Mouse (Mus musculus): ENCODE data around the gene Col25a1.

Gene Col25a1

GRCm38 (mm10) chr3:130242647-130243296 lies 111.5 kb downstream of the Col25a1 start:
- no peak for DNase-seq (ENCODE audit: low spot score)

- no peak for DNase-seq (ENCODE audit: low spot score)
Measured at GRCm38 (mm10) chr3:130252355-130252754, 121.1 kb downstream of the Col25a1 start.

GRCm38 (mm10) chr3:130256059-130256458 lies 124.8 kb downstream of the Col25a1 start:
- no peak for DNase-seq (ENCODE audit: low spot score)

DNA sequence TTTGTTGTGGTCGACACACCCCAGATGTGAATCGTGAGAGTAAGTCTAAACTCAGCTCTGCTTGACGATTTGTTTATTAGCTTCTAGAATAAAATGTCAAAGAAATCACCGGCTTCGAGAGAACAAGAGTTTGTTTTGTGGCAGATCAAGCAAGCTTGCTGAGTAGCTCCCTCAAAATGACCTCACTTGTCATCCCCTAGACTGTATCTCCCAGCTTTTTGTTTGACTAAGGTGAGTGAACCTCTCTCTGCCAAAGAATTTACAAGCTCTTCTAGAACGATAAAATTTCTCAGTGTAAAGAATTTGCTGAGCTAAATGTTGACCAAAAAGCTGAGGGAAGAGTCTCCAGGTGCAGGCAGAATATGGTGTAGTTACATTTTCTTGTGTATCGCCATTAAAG lies 125.3 kb downstream of the Col25a1 start:
- DNase-seq (ENCODE audit: low spot score) = no peak

DNA sequence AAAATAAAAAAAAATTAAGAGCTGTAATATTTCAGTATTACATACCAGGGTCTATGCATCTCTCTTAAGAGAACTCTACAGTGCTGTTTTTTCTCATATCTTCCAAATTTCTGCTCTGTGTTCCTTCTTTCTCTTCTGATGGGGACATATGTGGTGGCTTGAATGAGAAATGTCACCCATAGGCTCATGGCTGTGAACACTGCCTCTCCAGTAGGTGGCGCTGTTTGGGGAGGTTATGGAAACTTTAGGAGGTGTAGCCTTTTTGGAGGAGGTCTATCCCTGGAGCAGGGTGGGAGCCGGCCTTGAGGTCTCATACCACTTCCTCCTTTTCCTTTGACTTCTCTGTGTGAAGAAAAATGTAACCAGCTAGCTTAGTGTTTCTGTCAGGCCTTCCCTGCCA lies 128.4 kb downstream of the Col25a1 start:
- no peak for DNase-seq (ENCODE audit: low spot score)

DNA sequence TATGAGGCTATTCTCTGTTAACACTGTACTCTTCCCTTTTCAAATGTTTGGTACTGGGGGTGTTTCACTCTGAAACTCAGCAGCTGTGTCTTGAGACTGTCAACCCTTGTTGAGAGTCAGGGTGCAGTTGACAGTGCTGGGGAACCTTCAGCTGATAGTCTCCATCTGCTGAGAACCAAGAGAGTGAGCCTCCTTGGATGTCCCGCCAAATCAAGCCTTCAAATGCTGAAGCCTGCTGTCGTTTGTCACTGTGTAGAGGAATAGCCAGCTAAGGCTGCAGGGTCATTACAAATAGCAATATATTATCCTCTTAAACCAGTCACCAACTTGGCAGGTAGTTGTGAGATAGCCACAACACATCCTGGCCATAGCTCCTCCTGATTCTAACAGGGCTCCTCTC lies 129.0 kb downstream of the Col25a1 start:
- DNase-seq (ENCODE audit: low spot score) = no peak

- no peak for DNase-seq (ENCODE audit: low spot score)
Measured at GRCm38 (mm10) chr3:130265104-130265503, 133.8 kb downstream of the Col25a1 start.

DNA sequence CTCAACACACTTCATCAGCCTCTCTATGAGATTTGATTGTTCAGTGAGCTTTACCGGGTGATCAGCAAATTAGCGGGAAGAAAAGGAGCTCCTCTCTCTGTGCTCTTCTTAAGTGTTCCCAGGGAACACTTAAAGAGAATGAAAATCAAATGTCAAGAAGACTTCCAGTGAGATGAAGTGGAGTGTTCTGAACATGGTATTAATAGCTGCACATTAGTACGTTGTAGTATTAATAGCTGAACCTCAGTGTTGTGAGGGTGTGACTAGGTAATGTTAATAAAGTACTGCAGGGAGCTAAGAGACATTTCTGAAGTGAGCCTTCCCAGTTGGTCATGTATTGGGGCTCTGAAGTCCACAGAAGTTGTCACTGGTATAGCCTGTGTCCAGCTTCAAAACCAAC lies 139.2 kb downstream of the Col25a1 start:
- DNase-seq (ENCODE audit: low spot score) = no peak

DNA sequence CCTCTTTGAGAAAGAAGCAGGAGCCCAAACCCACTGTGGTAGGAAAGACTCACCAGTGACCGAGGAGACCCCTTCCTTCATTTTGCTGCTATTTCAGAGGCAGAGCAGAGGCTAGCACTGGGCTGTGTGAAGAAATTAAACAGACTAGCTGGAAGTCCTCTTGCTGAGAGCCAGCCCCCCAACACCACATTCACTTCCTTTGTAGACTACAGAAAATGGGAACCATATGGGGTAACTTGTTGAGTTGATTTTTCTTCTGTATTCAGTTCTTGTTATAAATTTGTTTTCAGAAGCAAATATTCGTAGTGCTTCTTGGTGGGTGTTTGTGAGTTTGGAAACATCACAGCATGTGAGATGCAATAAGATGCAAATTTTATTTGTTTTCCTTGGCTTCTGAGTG lies 142.6 kb downstream of the Col25a1 start:
- no peak for DNase-seq (ENCODE audit: low spot score)

DNA sequence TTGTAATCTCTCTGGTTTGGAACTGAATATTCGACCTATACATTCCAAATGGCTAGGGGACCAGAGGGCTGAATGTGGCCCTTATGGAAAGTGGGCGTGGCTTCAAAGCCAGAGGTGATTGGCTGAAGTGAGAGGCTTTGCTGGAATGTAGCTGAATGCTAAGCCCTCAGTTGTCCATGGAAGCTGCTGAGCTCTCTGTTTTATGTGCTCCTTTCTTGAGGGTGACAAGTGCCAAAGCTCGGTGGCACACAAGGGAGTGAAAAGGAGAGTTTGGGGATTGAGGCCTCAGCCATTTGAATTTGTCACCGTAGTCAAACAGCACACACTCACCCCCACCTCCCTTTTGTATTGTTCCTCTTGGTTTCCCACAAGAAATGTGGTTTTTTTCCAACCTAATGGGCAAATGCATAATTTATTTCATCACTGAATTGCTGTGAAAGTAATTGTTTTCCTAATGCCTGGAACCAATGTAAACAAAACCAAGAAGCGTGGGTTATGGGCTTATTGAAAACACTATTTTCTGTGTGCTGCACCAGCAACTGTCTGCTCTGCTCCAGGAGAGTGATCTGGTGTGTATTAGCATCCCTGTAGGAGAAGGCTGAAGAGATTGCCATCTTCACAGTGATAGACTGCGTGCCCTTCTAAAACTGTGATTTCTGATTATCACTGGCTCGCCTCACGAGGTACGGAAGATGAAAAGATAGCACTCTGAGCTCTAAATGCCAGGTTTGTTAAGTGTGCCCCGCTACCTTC lies 147.2 kb downstream of the Col25a1 start:
- no peak for DNase-seq (ENCODE audit: low spot score)

GRCm38 (mm10) chr3:130283011-130283760 lies 151.9 kb downstream of the Col25a1 start:
- DNase-seq (ENCODE audit: low spot score) = no peak

DNA sequence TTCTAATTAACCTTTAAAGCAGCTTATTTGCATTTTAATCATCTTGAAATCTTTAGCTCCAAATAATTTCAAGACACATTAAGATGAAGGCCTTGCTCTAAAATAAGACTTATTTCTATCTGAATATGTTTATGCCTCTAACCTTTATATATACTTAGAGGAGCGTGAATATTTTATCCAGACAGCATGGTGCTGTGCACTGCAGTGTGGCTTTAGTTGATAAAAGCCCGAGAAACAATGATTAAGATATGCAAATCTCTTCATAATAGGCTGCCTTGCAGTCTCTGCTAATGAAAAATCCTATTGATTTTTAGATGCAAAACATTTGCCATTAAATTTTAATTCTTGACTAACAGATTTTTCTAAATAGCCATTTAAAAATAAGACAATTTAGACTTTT lies 156.8 kb downstream of the Col25a1 start:
- DNase-seq (ENCODE audit: low spot score) = no peak

DNA sequence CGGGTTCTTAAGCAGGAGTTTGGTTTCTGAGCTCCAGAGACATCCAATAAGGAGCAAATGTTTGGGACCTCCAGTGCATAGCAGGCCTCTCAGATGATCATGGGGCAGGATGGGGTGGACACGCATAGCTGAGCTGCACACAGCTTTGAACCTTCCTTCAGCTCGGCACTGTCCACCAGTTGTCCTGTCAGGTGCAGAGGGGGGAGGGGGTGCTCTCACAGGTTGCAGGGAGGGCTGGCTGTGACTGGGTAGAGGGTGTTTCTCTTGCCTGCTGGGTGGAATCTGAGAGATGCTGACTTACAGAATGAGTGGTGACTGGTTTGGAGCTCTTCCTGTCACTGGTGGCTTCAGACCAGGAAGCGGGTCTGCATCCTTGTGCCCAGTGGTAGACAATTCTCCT lies 157.5 kb downstream of the Col25a1 start:
- no peak for DNase-seq (ENCODE audit: low spot score)

- DNase-seq (ENCODE audit: low spot score) = no peak
Measured at GRCm38 (mm10) chr3:130289220-130289619, 157.9 kb downstream of the Col25a1 start.

- no peak for DNase-seq (ENCODE audit: low spot score)
Measured at GRCm38 (mm10) chr3:130290175-130290574, 158.9 kb downstream of the Col25a1 start.

GRCm38 (mm10) chr3:130290672-130291071 lies 159.4 kb downstream of the Col25a1 start:
- no peak for DNase-seq (ENCODE audit: low spot score)

- DNase-seq (ENCODE audit: low spot score) = no peak
Measured at GRCm38 (mm10) chr3:130291926-130292325, 160.6 kb downstream of the Col25a1 start.

GRCm38 (mm10) chr3:130300530-130300929 lies 169.2 kb downstream of the Col25a1 start:
- DNase-seq (ENCODE audit: low spot score) = no peak

- DNase-seq (ENCODE audit: low spot score) = no peak
Measured at GRCm38 (mm10) chr3:130303597-130303996, 172.3 kb downstream of the Col25a1 start.

- no peak for DNase-seq (ENCODE audit: low spot score)
Measured at GRCm38 (mm10) chr3:130304827-130305226, 173.5 kb downstream of the Col25a1 start.

DNA sequence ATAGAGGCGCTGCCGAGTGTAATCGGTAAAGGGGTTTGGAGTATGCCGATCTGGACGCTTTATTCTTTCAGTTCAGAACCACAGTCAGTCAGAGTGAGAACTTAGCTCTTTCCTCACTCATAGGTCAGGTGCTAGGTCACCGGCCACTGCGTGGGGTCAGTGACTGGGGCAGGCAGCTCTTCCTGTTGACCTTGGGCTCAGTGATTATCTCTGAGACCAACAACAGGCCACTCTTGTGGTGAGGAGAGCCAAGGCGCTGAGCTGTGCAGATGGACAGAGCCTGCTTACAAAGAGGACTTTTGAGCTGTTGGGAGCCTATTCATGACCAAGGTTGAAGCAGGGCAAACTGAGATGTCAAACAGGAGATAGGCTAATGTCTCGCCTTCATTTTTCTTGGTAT lies 174.4 kb downstream of the Col25a1 start:
- DNase-seq (ENCODE audit: low spot score) = no peak

DNA sequence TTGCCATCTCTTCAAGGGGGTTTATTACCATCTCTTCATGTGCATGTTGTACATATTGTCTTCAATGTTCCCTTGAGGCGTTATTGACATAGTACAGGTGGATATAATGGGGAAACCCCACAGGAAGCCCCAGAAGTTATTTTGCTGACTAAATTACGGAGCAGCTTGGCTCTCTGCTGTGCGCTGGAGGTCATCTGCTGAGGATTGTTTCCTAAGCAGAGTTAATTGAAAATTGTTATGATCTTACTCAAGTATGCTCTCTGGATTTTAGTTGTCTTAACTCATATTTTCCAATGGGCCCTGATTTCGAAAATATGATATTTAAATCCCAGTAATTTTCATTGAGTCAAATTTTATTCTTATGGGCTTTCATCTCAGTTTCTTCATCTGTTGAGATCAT lies 178.0 kb downstream of the Col25a1 start:
- DNase-seq (ENCODE audit: low spot score) = no peak

GRCm38 (mm10) chr3:130310694-130311305 lies 179.5 kb downstream of the Col25a1 start:
- no peak for DNase-seq (ENCODE audit: low spot score)

Data from urinary bladder, postnatal 10 days (tissue).